Mouse (Mus musculus) forebrain, embryonic 16.5 days (tissue): ENCODE data around the gene Gm8122. TPM values are rescaled to one million over a fixed set of nuclear protein-coding genes. Genes with fewer than 3 reads are reported as not detected.
"Not testable (repeated sequence)": the region's sequence is repeated elsewhere in the genome, so short reads cannot be mapped to it uniquely, and the experiment has no call there.

Experiments used
- ATAC-seq: fragments of 200-750 bp; cut with Nextera tagmentation; 2 replicates; pipeline ENCODE4 v1.8.0; 2017; ENCODE audit warnings: mild to moderate bottlenecking, moderate library complexity
- H3K27ac ChIP-seq: fragments of 300-500 bp; sonication (generic); 2 replicates; pipeline ENCODE4 v1.5.1; 2014; ENCODE audit warnings: low read length, control low read depth
- H3K27me3 ChIP-seq: fragments of 300-500 bp; sonication (generic); replicated peaks from 2 replicates; pipeline ENCODE4 v1.6.1; 2014; ENCODE audit warnings: low read length; ENCODE audit not compliant: control insufficient read depth, insufficient read depth
- H3K36me3 ChIP-seq: fragments of 300-500 bp; sonication (generic); 2 replicates; pipeline ENCODE4 v1.6.1; 2014; ENCODE audit not compliant: control insufficient read depth, insufficient read depth
- H3K4me1 ChIP-seq: fragments of 300-500 bp; sonication (generic); replicated peaks from 2 replicates; pipeline ENCODE4 v1.6.1; 2014; ENCODE audit warnings: low read length; ENCODE audit not compliant: control insufficient read depth, insufficient read depth
- H3K4me2 ChIP-seq: fragments of 300-500 bp; sonication (generic); 2 replicates; pipeline ENCODE4 v1.6.1; 2014; ENCODE audit warnings: mild to moderate bottlenecking, low read length, control low read depth
- H3K4me3 ChIP-seq: fragments of 300-500 bp; sonication (generic); replicated peaks from 2 replicates; pipeline ENCODE4 v1.5.1; 2014; ENCODE audit warnings: mild to moderate bottlenecking, low read length, control low read depth
- H3K9ac ChIP-seq: fragments of 300-500 bp; sonication (generic); replicated peaks from 2 replicates; pipeline ENCODE4 v1.6.1; 2014; ENCODE audit warnings: low read depth, low read length, control low read depth
- H3K9me3 ChIP-seq: fragments of 300-500 bp; sonication (generic); 2 replicates; pipeline ENCODE4 v1.6.1; 2016; ENCODE audit warnings: low read length; ENCODE audit not compliant: control insufficient read depth
- WGBS: fragments of 180-500 bp; shearing (Covaris S2); extraction: QIAGEN DNeasy Blood & Tissue Kit; methylation state at CpG from one replicate; pipeline ENCODE4 v1.1.7; 2014; 5-methylcytosine and 5-hydroxymethylcytosine counted together
- polyA plus RNA-seq: library from polyadenylated mRNA; unstranded; fragments of >200 nt; fragmentation: Nextera tagmentation; extraction: Ambion mirVana; gene quantifications from 2 replicates; pipeline ENCODE4 v1.2.1, GENCODE M21; 2015

Gene Gm8122
- not detected in 2 replicates for polyA plus RNA-seq

DNA sequence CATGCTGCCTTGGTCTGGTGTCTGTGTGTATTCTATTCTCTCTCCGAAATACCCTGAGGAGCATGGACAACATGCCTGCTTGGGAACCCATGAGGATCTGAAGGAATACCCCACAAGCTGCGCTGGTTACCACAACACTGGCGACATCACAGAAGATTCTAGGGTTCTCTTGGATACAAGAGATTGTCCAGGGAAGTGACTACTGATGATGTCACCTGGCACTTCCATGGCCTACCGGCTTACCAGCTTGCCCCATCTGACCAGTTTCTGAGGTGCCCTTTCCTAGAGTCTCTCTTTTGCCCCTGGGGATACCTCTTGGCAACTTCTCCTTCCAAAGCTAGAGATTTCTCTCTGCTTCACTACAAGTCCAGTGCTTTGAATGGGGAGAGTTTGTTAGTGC, at the start of gene Gm8122:
Gm8122 (minus strand) TSS at position 101 of the 400 bp plus-strand sequence.
- WGBS, result 94% methylated on average over 2 of the region's 4 CpGs

GRCm38 (mm10) chr14:43278681-43279080, 43.6 kb upstream of the Gm8122 start:
- not testable (repeated sequence) for H3K36me3 ChIP-seq, H3K27ac ChIP-seq, ATAC-seq, H3K9me3 ChIP-seq, H3K4me2 ChIP-seq, H3K4me3 ChIP-seq, H3K27me3 ChIP-seq, H3K4me1 ChIP-seq, H3K9ac ChIP-seq
- WGBS, result 90% methylated on average over 3 of the region's 3 CpGs

More for the DNA sequence above, at the start of gene Gm8122:
- H3K27ac ChIP-seq, H3K9me3 ChIP-seq, H3K4me1 ChIP-seq, ATAC-seq, H3K4me2 ChIP-seq, H3K4me3 ChIP-seq, H3K9ac ChIP-seq, H3K36me3 ChIP-seq, H3K27me3 ChIP-seq: not testable (repeated sequence)

DNA sequence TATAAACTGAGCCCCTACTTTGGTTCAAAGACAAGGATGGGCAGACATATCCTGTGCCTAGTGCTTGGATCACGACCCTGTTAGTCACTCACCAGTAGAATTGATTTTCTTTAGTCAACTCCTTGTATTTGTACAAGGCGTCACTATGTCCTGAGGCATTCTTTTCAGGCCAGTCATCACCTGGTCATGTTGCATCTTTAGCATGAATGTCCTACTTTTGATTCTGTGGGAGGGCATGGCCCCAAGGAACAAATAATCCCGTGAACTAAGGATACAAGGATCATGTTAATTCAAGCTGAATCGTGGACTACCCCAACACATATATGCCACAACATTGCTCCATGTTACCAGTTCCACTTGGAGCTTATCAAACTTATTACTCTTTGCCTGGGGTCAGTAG, 43.0 kb upstream of the Gm8122 start:
- not testable (repeated sequence) for ATAC-seq, H3K27me3 ChIP-seq
- 74% methylated on average over 4 of the region's 4 CpGs for WGBS

DNA sequence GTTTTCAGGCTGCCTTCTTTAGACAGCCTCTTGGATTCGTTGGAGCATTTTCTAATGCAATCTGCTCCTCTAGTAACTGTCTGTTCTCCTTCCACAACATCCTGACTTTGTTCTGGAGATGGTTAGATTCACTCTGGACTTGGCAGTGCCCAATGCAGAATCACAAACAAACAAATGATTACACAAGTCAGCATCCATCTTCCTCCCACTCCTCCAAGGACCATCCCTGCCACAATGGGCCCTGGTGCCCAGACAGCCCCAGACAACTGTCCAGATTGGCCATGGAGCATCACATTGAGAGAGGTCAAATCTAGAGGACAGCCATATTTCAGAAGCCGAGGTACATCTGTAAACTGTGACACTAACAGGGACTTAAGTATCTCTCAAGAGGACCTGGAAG, 42.4 kb upstream of the Gm8122 start:
- not testable (repeated sequence) for H3K9me3 ChIP-seq, ATAC-seq, H3K9ac ChIP-seq, H3K27ac ChIP-seq, H3K27me3 ChIP-seq, H3K36me3 ChIP-seq, H3K4me2 ChIP-seq, H3K4me3 ChIP-seq, H3K4me1 ChIP-seq
- WGBS, result 70% methylated on average over 2 of the region's 2 CpGs

More for the DNA sequence above, 43.0 kb upstream of the Gm8122 start:
- H3K27ac ChIP-seq, H3K4me2 ChIP-seq, H3K9ac ChIP-seq, H3K4me1 ChIP-seq, H3K9me3 ChIP-seq, H3K36me3 ChIP-seq, H3K4me3 ChIP-seq: not testable (repeated sequence)

DNA sequence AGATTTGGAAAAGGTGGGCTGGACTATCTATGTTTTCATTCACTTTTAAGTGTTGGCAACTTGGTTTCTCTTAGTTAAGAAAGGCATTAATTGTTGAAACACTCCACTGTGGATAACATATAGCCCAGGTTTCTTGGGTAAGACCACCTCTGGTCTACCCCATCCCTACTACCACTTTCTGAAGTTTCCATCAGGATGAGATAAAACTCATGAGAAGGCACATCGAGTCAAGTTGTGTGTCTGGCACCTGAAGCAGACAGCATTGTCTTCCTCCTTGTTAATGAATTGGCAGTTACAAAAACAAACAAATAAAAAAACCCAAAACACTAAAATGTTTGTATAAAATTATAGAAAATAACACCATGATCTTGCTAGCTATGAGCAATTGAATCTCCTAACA, 40.6 kb upstream of the Gm8122 start:
- H3K9ac ChIP-seq, H3K4me3 ChIP-seq, H3K36me3 ChIP-seq, H3K9me3 ChIP-seq, H3K4me2 ChIP-seq, H3K4me1 ChIP-seq, H3K27me3 ChIP-seq, ATAC-seq, H3K27ac ChIP-seq: not testable (repeated sequence)
- WGBS, result 91% methylated on average over 1 of the region's 1 CpGs

- not testable (repeated sequence) for H3K36me3 ChIP-seq, ATAC-seq, H3K9me3 ChIP-seq, H3K27me3 ChIP-seq, H3K9ac ChIP-seq, H3K4me1 ChIP-seq, H3K4me2 ChIP-seq, H3K27ac ChIP-seq, H3K4me3 ChIP-seq
- WGBS, result 83% methylated on average over 8 of the region's 8 CpGs
Observed at GRCm38 (mm10) chr14:43274986-43275511, 39.9 kb upstream of the Gm8122 start, which contains the start of gene Gm9732. Gene Gm9732 (plus strand): TSS chr14:43275036.

GRCm38 (mm10) chr14:43273161-43273560, 38.1 kb upstream of the Gm8122 start:
- H3K27me3 ChIP-seq, result not testable (repeated sequence)

DNA sequence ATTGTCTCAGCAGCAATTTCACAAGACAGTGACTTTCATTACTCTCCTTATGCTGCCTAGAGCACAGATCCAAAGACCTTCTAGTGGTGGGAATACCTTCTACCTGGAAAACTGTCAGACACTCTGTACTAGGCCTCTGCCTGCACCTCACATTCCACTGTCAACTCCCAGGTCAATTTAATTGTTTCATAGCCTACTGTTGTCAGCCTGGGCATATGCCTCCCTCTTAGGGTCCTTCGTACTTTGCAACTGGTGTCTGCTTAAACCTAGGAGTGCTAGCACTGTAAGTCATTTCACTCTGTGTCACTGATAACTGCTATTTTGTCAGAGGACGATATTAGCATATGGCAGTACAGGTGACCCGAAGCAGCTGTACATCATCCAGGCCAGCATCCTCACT, 34.1 kb upstream of the Gm8122 start:
- 80% methylated on average over 3 of the region's 3 CpGs for WGBS
- ATAC-seq, result not testable (repeated sequence)

More at GRCm38 (mm10) chr14:43273161-43273560, 38.1 kb upstream of the Gm8122 start:
- H3K4me3 ChIP-seq, H3K36me3 ChIP-seq, H3K4me2 ChIP-seq, ATAC-seq, H3K4me1 ChIP-seq, H3K9ac ChIP-seq, H3K9me3 ChIP-seq, H3K27ac ChIP-seq: not testable (repeated sequence)
- 31% methylated on average over 1 of the region's 1 CpGs for WGBS

DNA sequence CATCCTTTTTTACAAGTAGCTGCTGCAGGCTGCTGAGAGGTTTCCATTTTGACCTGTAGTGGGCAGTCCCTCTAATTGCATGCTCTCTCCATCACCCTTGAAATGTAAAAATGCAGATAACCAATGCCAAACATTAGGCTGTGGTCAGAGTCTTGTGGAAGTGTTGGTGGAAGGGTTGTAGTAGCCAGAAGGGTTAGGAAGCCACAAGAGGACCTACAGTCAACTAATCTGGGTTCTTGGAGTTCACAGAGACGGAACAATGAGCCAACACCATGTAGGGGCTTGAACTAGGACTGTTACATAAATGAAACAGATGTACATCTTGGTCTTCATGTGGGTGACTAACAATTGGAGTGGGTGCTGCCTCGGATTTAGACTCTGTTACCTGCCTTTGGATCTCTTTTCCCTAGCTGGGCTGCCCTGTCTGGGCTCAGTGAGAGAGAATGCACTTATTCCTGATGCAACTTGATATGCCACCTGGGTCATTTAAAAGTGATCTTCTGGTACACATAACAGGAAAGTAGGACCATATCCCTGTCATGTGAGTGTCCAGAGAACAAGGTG, 33.5 kb upstream of the Gm8122 start:
- ATAC-seq, H3K9me3 ChIP-seq, H3K4me1 ChIP-seq, H3K4me2 ChIP-seq, H3K9ac ChIP-seq, H3K36me3 ChIP-seq, H3K27ac ChIP-seq, H3K27me3 ChIP-seq, H3K4me3 ChIP-seq: not testable (repeated sequence)
- WGBS, result 38% methylated on average over 2 of the region's 2 CpGs

More for the DNA sequence above, 34.1 kb upstream of the Gm8122 start:
- not testable (repeated sequence) for H3K27me3 ChIP-seq, H3K36me3 ChIP-seq, H3K4me1 ChIP-seq, H3K4me2 ChIP-seq, H3K4me3 ChIP-seq, H3K27ac ChIP-seq, H3K9ac ChIP-seq, H3K9me3 ChIP-seq

DNA sequence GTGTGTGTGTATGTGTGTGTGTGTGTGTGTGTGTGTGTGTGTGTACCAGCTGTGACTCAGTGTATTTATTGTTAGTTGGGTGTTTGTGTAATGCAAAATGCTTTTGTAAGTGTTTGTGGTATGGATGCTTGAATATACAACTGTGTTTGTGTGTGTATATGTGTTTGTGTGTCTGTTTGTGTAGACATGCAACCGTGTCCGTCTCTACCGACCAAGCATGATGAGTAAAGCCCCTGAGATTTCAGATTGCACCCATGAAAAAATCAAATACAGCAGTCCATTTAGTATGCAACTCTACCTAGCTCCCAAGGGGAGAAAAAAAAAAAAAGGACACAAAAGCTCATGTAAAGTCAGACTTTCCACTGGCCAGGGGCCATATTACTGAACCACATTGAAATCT, 28.3 kb upstream of the Gm8122 start:
- not testable (repeated sequence) for H3K27ac ChIP-seq, H3K9ac ChIP-seq, H3K9me3 ChIP-seq, H3K4me3 ChIP-seq, H3K27me3 ChIP-seq, H3K4me2 ChIP-seq, H3K36me3 ChIP-seq, ATAC-seq, H3K4me1 ChIP-seq
- WGBS, result 96% methylated on average over 3 of the region's 3 CpGs
